Mouse (Mus musculus) retina, adult 2 months (tissue): Measurements from ENCODE around the gene Chrnd.

Experiments
- DNase-seq: peaks from one replicate; pipeline ENCODE4 v3.0.0-alpha.2; 2012; ENCODE audit warnings: low read depth, low spot score

The Chrnd gene

DNA sequence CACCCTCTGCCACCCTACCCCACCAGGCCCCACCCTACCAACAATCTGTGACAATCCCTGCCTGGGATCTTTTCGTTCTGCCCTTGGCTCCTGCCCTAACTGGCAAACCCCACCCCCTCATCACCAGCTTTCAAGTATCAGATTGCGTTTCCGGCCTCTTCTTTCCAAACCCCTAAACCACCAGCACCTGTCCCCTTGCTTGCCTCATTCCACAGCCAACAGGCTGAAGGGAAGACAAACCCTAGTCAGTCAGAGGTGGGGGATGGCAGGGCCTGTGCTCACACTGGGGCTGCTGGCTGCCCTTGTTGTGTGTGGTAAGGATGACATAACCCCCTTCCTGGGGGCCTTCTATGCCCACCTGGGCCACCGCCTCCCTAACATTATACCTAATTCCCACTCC is at the start of gene Chrnd:
TSS of gene Chrnd (plus strand) at position 179 of the 400 bp plus-strand sequence.
- DNase-seq, result no peak

DNA sequence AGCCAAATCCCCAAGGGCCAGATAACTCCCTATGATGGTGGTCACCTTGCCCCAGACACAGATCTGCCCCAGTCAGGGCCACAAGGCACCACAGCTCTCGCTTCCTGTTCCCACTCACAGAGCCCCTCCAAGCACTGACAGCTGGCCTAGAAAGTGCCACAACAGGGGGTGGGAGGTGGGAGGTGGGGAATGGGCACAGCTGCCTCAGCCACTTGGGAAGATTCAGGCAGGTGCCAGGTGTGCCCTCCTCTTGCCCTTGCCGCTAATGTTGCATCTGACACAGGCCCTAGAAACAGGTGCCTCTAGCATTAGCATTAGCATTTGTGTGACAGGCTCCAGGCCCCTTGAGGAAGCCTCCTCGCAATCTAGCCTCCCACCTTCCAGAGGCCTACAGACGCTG is 48.9 kb upstream of the Chrnd start:
- no peak for DNase-seq

DNA sequence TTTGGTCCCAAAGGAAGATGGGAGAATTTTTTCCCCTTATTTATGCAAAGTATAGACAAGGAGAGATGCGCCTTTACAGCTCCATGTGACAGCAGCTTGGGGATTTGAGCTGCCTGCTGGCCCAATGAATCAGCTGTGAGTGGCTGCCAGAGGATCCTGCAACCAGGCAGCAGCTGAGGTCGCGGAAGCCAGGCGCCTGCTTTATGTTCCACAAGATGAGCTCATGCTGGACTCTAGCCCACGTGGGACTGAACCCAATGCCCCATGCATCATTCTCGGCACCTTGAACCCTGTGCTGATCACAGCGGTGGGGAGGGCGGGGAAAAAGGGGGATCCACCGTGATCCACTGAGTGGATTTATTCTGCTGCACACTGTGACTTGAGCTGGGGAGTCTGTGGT is 48.0 kb upstream of the Chrnd start:
- DNase-seq, result no peak

DNA sequence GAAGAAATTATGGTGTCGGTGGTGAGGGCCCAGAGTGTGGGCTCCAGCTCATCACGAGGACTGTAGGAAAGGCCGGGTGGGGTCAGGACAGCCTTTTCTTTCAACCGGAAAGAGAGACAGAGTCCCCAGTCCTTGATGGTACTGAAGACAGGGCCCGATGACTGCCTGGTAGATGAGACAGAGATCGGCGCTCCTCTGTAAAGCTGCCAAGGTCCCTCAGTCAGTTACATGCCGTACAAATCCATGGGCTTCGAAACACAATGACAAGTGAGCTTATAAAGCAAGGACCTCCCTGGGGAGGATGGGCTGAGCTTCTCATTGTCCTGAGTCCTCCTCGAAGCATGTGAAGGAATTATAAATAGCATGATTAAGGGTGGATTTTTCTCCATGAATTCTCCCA is 47.3 kb upstream of the Chrnd start:
- DNase-seq, result no peak

DNA sequence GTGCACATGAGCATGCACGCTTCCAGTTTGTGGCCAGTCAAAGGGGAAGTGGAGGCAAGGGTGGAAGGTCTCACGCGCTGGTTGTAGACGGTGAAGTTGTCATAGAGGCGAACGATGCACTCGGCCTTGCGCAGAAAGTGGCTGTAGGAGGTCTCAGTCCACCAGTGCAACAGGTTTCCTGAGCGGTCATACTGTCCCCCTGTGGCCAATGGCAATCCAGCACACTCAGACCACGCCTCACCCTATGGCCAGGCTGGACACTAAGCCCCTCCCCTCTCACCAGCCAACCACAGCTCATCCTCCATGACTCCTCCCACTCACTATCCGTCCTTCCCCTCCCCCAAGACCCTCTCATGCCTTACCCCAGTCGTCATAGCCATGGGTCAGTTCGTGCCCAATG is 41.0 kb upstream of the Chrnd start:
- DNase-seq, result no peak

DNA sequence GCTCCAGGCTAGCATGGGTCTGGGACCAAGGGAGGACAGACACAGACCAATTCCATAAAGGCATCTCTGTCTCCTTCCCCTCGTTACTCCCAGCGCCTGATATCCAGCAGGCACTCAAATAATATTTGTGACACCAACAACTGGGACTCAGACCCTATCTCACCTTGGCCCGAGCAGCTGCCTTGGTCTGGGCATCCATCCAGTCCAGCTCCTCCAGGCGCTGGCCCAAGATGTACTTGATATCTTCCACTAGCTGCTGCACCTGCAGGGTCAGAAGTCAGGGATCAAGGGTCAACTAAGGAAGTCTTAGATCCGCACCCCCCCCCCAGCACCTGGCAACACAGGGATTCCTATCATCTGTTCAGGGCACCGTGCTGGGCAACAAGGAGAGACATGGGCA is 39.1 kb upstream of the Chrnd start:
- no peak for DNase-seq

DNA sequence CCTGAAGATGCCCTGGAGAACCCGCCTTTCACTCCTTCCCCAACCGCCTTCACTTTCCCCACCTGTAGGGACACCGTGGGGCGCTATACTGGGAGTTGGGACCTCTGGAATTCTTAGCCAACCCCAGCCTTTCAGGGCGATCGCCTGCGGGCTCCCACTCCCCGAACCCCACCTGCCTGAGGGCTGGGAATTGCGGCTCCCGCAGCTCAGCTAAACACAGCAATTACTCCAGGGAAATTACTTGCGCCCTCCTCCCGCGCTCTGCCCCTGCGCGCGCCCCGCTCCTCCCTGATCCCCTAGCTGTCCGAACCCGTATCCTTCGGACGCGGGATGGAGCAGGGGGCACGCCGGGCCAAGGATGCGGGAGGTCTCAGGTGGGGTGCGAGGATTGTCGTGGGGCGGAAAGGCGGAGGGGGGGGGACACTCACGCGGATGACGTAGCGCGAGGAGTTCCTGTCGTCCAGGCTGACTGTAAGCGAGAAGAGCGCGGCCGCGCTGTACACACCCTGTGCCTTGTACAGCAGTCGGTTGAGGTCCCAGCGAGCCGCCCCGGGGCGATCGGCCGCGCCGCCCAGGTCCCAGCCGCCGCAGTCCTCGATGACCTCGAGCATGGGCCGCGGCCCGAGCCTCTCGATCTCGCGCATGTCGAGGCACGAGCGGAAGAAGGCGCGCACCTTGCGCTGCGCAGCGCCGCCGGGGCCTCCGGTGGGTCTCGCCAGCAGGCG is 36.5 kb upstream of the Chrnd start:
- DNase-seq, result no peak

DNA sequence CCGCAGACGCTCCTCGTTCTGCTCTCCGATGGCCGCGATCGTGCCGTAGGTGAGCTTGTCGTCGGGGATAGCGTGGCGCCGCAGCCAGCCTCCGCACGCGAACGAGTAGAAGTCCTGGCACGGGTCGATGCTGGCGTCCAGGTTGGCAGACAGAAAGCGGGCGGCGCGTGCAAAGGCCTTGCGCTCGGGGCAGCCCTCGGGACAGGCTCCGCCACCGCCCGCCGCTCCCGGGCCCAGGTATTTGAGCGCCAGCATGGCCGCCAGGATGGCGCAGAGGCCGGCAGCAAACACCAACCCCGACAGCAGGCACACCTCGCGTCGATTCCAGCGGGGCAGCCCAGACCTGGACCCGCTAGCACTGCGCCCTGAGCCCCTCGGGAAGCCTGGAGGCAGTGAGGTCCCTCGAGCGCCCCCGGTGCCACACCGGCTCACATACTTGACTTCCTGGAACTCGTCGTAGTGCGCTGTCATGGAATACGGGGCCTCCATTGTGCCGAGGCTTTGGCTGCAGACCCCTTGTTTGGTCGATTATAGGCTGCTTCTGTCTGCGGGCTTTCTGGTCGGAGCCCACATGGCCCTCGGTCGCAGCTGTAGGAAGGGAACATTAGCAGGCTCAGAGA is 35.8 kb upstream of the Chrnd start:
- DNase-seq, result no peak

DNA sequence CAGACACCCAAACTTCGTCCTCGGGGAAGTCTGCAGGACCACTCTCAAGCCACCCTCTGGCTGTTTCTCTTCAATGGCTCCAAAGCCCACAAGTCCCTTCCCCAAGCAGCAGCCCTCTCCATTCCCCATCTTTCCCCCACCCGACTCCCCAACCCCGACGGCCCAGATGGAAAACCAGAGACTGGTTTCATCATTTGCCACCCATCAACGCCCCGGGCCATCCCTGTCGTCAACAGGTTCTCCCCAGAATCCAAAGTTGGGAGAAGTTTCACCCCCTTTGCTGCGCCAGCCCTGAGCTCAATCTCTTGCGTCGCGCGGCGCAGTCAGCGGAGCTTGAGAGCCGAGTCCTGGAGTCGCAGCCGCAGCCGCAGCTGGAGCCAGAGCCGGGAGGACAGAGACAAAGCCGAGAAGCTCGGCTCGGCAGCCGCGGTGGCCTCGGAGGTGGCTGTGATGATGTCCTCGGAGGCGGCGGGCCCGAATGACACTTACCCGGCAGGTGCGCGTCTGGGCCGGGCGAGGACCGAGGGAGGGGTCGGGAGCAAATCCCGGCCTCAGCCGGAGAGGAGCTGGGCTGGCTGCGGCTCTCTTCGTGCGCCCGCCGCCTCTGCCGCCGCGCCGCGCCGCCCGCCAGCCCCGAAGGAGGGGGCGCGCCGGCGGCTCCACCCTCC is 34.7 kb upstream of the Chrnd start:
- DNase-seq, result no peak

DNA sequence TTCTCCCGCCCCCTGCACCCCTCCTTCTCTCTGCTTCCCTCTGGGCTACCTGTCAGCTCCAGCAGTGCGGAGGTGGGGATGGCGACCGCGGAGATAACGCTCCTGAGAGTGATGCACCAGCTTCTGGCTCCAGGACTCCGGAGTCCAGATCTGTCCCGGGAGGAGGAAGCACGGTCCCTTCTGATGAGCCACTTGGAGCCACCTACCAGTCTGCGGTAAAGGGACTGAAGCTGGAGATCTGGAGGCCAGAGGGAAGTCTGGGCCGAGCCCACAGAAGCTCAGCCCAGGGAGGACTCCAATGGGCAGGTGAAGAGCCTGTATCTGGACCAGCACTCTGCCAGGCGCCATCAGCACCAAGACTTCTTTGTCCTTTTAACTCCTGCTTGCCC is 34.2 kb upstream of the Chrnd start, which contains the start of gene Ecel1:
TSS of gene Ecel1 (minus strand) at position 323 of the 389 bp plus-strand sequence.
- DNase-seq, result no peak

DNA sequence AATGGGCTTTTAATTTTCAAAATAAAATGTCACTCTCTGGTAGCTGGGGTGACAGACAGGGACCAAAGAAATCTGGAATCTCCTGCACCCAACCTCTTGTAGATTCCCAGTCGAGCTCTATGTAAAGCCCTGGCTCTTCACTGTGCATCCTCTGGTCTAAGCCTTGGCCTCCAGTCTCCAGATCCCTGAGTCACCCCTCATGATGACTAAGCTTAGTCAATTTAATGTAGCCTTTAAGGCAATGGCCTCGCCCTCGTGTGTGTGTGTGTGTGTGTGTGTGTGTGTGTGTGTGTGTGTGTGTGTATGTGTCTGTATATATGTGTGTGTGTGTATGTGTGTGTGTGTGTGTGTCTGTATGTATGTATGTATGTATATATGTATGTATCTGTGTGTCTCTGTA is 31.0 kb upstream of the Chrnd start:
- DNase-seq, result no peak

DNA sequence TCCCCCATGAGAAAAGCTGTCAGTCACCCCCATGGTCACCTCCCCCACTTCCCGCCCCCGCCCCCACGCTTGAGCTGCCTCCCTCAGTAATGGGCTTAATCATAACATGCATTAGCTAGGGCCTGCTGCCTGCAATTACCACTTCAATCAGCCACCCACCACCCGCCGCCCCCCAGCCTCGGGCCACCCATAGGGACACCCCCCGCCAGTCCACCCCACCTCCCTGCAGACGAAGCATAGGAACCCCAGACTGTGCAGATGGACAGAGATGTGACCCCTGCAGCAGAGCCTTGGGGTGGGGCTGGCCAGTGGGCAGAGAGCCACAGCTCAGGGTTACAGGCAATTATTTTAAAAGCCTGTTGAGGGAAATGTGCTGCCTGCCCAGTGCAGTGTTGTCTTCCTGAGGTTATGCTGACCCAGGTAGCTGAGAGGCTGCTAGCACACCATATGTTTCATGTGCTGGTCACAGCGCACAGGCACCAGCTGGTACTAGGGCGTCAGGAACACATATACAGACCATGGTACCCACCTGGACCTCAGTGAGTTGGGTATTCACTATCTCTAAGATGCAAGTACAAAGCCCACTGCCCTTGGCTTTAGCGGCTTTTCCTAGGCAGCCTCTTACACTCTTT is 26.1 kb upstream of the Chrnd start:
- DNase-seq, result no peak

DNA sequence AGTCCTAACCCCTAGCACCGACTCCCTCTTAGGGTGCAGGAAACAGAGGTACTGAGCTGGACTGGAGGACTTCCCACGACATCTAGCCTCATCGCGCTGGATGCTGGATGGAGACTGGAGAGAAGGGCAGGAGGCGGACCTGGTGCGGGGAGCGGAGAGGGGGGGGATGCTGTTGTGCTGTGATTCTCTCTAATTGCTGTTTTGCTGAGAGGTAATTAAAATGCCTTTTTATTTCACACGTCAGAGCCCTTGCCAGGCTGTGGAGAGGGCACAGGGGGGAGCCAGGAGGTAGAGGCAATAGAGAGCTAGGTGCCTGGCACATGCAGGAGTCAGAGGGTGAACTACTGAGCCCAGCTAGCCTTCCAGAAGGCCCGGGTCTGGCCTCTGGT is 25.6 kb upstream of the Chrnd start:
- no peak for DNase-seq

DNA sequence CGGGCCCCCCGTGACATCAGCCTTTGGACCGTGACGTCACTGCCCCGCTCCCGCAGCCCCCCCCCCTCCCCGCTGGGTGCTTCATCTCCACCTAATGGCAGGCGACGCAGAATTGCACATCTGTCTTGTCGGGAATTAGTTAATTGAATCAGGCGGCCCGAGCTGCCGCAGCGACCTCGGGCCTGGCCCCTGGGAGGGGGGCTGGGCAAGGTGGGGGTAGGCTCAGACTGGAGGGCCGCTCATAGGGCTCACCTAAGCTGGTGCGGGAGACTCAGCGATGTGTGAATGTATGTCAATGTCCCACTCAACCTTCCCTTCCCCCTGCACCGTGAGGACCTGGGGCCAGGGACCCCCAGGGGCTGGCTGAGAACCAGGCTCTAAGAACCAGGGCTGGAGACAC is 19.9 kb upstream of the Chrnd start:
- no peak for DNase-seq

DNA sequence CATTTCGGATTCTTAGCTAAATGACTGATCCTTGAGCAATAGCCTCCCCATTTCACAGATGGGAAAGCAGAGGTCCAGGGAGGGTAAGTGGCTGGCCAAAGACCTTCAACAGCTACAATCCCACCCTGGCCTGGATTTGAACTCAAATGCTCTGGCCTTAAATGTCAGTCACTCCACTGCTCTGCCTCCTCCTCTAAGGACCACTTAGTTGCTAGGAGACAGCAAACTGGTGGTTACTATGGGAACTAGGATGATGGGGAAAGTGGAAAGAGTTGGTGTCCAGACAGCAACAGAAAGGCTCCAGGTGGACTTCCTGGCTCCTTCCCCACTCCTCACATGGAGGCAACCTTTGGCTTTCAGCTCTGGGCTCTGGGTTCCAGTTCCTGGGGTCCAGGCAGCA is 19.1 kb upstream of the Chrnd start:
- DNase-seq, result no peak

DNA sequence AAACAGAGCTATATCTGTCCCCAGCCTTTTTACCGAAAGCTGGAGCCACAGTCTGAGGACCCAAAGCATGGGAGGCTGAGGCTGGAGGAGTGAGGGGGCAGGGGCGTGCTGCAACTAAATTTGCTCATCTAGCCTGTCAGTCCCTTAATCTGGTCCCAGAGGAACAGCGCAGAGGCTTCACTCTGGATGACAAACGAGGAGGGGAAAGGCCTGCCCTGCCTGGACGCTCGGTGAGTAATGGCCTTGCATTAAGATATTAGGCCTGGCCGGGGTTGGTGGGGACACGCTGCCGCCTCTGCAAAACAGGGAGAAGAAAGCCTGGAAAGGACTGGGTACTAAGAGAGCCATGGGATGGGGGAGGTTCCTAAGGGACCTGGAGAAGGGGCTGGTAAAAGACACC is 18.1 kb upstream of the Chrnd start:
- no peak for DNase-seq

DNA sequence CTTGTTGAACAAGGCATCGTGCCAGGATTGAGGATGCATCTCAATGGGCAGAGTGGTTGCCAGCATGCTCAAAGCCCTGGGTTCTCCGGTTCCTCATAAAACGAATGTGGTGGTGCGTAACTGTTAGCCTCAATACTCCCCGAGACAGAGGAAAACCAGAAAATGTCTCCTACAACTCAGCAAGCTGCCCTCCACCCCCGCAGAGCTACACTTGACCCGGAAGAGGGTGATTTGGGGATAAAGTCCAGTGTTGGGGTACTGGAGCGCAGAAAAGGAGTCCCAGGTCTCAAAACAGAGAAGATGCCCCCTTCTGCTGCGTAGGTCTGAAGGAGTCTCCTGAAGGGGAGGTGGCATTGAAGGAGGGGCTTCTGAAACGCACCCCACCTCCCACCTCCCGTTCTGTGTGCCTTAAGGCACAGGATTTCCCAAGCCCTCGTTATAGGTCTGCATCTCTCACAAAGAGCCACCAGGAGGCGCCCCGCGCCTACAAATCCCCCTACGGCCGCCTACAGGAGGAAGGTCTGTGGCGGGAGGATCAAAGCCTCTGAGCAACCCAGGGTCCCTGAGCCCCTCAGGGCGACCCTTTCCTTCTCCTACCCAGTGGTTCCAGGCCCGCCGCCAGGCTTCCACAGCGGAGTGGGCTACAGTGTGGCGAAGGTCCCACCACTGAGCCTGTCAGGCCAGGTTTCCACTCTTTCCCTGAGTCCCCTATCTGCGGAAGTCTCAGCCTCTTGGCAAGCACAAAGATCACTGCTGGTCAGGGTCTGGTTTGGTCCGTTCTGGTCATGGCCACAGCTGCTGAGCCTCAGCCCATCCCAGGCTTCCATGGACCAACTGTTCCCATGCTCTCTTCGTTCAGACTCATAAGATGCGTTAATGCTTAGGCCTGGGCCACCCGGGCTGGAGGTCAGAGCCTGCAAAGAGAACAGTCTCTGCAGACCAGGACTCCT is 16.1 kb upstream of the Chrnd start:
- no peak for DNase-seq

DNA sequence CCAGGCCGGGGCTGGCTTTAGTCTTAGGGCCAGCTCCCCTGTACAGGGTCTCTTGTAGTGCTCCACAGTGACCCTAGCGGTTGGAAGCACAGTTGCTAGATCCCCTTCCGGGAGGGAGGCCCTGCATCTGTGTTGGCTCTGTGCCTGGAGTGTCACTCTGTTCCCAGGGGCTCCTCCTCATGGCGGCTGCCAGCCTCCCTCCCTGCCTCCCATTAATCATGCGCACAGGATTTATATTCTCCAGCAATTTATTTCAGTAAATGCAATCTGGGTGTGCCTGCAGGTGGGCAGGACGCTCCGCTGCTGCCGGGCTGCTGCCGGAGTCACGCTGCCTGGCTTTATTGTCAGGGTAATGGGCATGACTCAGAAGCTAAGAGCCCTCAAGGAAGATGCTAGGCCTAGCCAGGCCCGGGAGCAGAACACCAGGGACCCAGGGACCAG is 14.5 kb upstream of the Chrnd start:
- DNase-seq, result no peak

DNA sequence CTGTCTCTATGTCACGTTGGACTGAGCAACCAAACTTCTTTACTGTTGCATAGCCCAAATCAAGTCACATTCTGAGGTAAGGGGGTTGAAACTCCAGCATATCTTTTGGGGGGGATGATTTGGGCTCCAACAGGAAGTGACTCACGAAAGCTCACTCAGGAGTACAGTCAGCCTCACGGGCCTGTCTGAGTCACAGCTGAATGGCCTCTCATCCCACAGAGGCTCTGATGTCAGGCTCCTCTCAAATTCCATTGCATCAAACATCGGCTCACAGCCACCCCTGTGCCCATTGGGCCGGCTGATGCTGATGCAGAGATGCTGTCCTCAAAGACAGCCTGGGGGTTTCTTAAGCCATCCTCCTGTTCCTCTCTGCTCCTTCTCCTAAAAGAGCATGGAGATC is 9.5 kb upstream of the Chrnd start:
- DNase-seq, result no peak

DNA sequence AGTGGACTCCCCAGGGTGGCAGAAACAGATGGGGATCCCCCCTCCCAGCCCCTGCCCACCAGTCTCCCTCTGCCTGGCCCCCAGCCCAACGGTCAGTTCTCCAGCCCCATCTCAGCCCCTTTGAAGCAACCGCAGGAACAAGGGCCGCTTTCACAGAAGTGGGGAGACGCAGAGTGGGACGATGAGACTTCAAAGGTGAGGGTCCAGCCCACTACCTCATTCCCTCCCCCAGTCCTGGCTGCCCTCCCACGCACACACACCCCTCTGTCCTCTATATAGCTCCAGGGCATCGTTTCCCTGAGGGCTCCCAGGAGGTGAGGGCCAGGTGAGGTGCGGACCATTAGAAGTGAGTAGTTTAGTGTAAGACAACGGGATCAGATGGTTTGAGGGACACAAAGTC is 7.4 kb upstream of the Chrnd start, which contains the start of gene Prss56:
TSS of gene Prss56 (plus strand) at position 301 of the 400 bp plus-strand sequence.
- DNase-seq, result no peak

DNA sequence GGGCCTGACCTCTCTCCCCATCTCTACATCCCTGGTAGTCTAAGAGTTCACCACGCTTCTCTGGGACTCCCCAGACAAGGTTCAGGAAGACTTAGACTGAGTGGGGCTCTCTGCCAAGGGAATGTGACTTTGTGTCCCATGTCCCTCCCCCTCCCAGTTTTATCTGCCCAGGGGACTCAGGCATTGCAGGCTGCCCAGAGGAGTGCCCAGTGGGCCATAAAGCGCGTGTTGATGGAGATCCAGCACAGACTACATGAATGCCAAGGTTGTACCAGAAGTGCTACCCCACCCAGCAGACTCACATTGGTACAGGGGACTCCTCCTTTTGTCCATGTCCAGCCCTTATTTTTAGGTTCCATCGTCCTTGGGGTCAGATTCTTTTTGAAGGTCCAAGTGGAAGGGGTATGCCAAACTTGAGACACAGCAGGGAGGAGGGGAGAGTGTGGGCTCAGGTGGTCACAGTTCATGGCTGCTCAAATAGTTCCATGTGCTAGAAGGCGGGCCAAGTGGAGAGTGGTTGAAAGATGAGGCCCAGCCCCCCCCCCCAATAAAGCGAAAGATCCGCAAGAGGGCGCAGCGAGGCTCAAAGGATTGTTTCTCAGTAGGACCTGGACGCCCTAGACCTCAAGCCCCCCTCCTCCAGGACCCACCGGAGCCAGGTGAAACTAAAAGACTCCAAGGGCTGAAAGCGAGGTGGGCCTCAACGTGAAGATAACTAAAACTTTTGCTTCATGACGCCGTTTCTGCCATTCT is 6.2 kb upstream of the Chrnd start:
- DNase-seq, result no peak
